Mouse (Mus musculus): Measurements from ENCODE around the gene Enkur. TPM values are rescaled to one million over a fixed set of nuclear protein-coding genes. Genes with fewer than 3 reads are reported as not detected.

Gene Enkur
- polyA plus RNA-seq, 2 experiments: 0.76 to 0.83 TPM

GRCm38 (mm10) chr2:21236846-21237245 lies 31.7 kb upstream of the Enkur start:
- no peak for DNase-seq (ENCODE audit: low spot score)

DNA sequence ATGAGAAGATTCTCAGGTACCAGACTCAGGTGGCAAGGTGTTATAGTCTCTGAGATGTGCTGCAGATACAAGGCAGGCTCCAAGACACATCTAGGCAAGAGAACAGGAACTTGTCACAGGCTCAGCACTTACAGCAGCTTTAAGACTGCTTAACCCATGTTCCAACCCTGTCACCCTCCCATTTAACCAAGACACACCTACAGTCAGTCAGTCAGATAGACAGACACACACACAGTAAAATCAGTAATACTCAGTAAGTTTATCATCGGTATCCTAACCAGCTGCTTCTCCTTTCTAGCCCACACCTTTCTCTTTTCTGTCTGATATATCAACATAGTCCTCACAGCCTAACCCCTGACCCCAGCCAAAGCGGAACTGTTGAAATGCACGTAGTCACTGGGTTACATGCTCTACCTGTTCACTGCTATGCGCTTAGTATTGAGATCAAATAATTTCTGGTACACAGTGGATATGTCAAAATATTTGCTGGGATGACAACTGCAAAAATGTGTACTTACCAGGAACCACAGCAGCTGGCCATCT lies 30.8 kb upstream of the Enkur start:
- ATAC-seq (ENCODE audit: low FRiP score, low read depth): no peak
- Histone ChIP-seq H3K4me1 (ENCODE audit: control insufficient read depth, insufficient read depth, low read length) (no peaks in the 10 kb centered on the region), H3K4me2 (replicated peaks; ENCODE audit: low read depth, low read length, severe bottlenecking) (no peak overlapping the region), H3K27ac (replicated peaks; ENCODE audit: low read depth, low read length) (no peak overlapping the region), H3K9ac (ENCODE audit: low read depth, low read length, severe bottlenecking) (no peak overlapping the region), H3K36me3 (ENCODE audit: control insufficient read depth, insufficient read depth, low read length) (no peaks in the 10 kb centered on the region), H3K27me3 (ENCODE audit: control insufficient read depth, insufficient read depth, low read length) (no peaks in the 10 kb centered on the region), H3K9me3 (ENCODE audit: control insufficient read depth, low read length) (no peaks in the 10 kb centered on the region), H3K4me3 (replicated peaks; ENCODE audit: low read length) (no peak overlapping the region)
- WGBS: 96% methylated on average over 4 of the region's 4 CpGs
- DNase-seq (ENCODE audit: low spot score): no peak
- TF ChIP-seq POLR2A (IDR thresholded peaks at IDR 0.05; ENCODE audit: borderline replicate concordance, extremely low read depth, insufficient read depth, insufficient read length): no peak

More at GRCm38 (mm10) chr2:21236846-21237245, 31.7 kb upstream of the Enkur start:
- Histone ChIP-seq H3K9me3 (ENCODE audit: control insufficient read depth, low read length) (no peaks in the 10 kb centered on the region), H3K4me2 (replicated peaks; ENCODE audit: low read depth, low read length, severe bottlenecking) (no peak overlapping the region), H3K4me1 (ENCODE audit: control insufficient read depth, insufficient read depth, low read length) (no peaks in the 10 kb centered on the region), H3K4me3 (replicated peaks; ENCODE audit: low read length) (no peak overlapping the region), H3K27ac (replicated peaks; ENCODE audit: low read depth, low read length) (no peak overlapping the region), H3K27me3 (ENCODE audit: control insufficient read depth, insufficient read depth, low read length) (no peaks in the 10 kb centered on the region), H3K36me3 (ENCODE audit: control insufficient read depth, insufficient read depth, low read length) (no peaks in the 10 kb centered on the region), H3K9ac (ENCODE audit: low read depth, low read length, severe bottlenecking) (no peak overlapping the region)
- TF ChIP-seq POLR2A (IDR thresholded peaks at IDR 0.05; ENCODE audit: borderline replicate concordance, extremely low read depth, insufficient read depth, insufficient read length): no peak
- 60% methylated on average over 5 of the region's 5 CpGs for WGBS
- no peak for ATAC-seq (ENCODE audit: low FRiP score, low read depth)

- DNase-seq (ENCODE audit: low spot score): peak; percentile 59
- H3K27me3 ChIP-seq (ENCODE audit: control insufficient read depth, insufficient read depth, low read length): no peaks in the 10 kb centered on the region
- H3K4me2 ChIP-seq (replicated peaks; ENCODE audit: low read depth, low read length, severe bottlenecking): no peak overlapping the region
- H3K4me1 ChIP-seq (ENCODE audit: control insufficient read depth, insufficient read depth, low read length): no peaks in the 10 kb centered on the region
- H3K4me3 ChIP-seq (replicated peaks; ENCODE audit: low read length): no peak overlapping the region
- TF ChIP-seq POLR2A (IDR thresholded peaks at IDR 0.05; ENCODE audit: borderline replicate concordance, extremely low read depth, insufficient read depth, insufficient read length): no peak
- ATAC-seq (ENCODE audit: low FRiP score, low read depth): 0 out of 2 replicates have a peak, but pooled peaks have one; percentile 13
- no peak overlapping the region for H3K9ac ChIP-seq (ENCODE audit: low read depth, low read length, severe bottlenecking)
- 59% methylated on average over 9 of the region's 9 CpGs for WGBS
- H3K27ac ChIP-seq (replicated peaks; ENCODE audit: low read depth, low read length): no peak overlapping the region
- H3K36me3 ChIP-seq (ENCODE audit: control insufficient read depth, insufficient read depth, low read length): no peaks in the 10 kb centered on the region
- H3K9me3 ChIP-seq (ENCODE audit: control insufficient read depth, low read length): no peaks in the 10 kb centered on the region
These were observed 29.9 kb upstream of the Enkur start for GRCm38 (mm10) chr2:21234871-21235648.

DNA sequence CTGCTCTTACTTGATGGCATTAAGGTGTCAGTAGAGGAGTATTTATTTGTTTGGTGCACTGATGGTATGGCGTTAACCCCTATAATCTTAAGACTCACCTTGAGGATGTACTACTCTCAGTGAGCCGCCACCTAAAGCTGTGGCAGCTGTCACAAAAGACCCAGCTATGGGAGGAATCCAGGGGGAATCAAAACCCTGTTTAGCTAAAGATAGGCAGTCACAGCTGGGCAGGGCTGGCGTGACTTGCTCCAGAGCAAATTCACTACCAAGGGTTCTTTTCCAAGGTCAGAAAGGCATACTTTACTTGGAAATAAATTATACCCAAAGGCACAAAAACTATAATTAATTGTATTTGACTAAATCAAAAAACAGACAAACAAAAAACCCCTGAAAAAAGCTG lies 26.0 kb upstream of the Enkur start:
- no peak overlapping the region for H3K9ac ChIP-seq (ENCODE audit: low read depth, low read length, severe bottlenecking)
- WGBS: 71% methylated on average over 3 of the region's 3 CpGs
- H3K4me2 ChIP-seq (replicated peaks; ENCODE audit: low read depth, low read length, severe bottlenecking): no peak overlapping the region
- DNase-seq (ENCODE audit: low spot score): no peak
- no peaks in the 10 kb centered on the region for H3K36me3 ChIP-seq (ENCODE audit: control insufficient read depth, insufficient read depth, low read length)
- H3K4me1 ChIP-seq (ENCODE audit: control insufficient read depth, insufficient read depth, low read length): no peaks in the 10 kb centered on the region
- no peaks in the 10 kb centered on the region for H3K9me3 ChIP-seq (ENCODE audit: control insufficient read depth, low read length)
- H3K27me3 ChIP-seq (ENCODE audit: control insufficient read depth, insufficient read depth, low read length): no peaks in the 10 kb centered on the region
- H3K4me3 ChIP-seq (replicated peaks; ENCODE audit: low read length): no peak overlapping the region
- TF ChIP-seq POLR2A (IDR thresholded peaks at IDR 0.05; ENCODE audit: borderline replicate concordance, extremely low read depth, insufficient read depth, insufficient read length): no peak
- H3K27ac ChIP-seq (replicated peaks; ENCODE audit: low read depth, low read length): no peak overlapping the region
- peak; percentile 49; the same call in 1 of the 2 replicates for ATAC-seq (ENCODE audit: low FRiP score, low read depth)

GRCm38 (mm10) chr2:21230276-21230675 lies 25.1 kb upstream of the Enkur start:
- ATAC-seq (ENCODE audit: low FRiP score, low read depth): no peak
- Histone ChIP-seq H3K36me3 (ENCODE audit: control insufficient read depth, insufficient read depth, low read length) (no peaks in the 10 kb centered on the region), H3K27ac (replicated peaks; ENCODE audit: low read depth, low read length) (no peak overlapping the region), H3K4me3 (replicated peaks; ENCODE audit: low read length) (no peak overlapping the region), H3K4me2 (replicated peaks; ENCODE audit: low read depth, low read length, severe bottlenecking) (no peak overlapping the region), H3K4me1 (ENCODE audit: control insufficient read depth, insufficient read depth, low read length) (no peaks in the 10 kb centered on the region), H3K9me3 (ENCODE audit: control insufficient read depth, low read length) (no peaks in the 10 kb centered on the region), H3K27me3 (ENCODE audit: control insufficient read depth, insufficient read depth, low read length) (no peaks in the 10 kb centered on the region), H3K9ac (ENCODE audit: low read depth, low read length, severe bottlenecking) (no peak overlapping the region)
- no peak for DNase-seq (ENCODE audit: low spot score)
- WGBS: 66% methylated on average over 2 of the region's 2 CpGs
- no peak for TF ChIP-seq POLR2A (IDR thresholded peaks at IDR 0.05; ENCODE audit: borderline replicate concordance, extremely low read depth, insufficient read depth, insufficient read length)
